Mouse (Mus musculus) midbrain, embryonic 11.5 days (tissue): ENCODE measurements at regions not wholly inside any gene's neighbourhood (a gene's known extent, or its start where the extent isn't known, plus 50 kb on each side); places are given as distances from the start of the nearest gene placed in this dataset.
"Not testable (repeated sequence)": the region's sequence is repeated elsewhere in the genome, so short reads cannot be mapped to it uniquely, and the experiment has no call there.

Source experiments
- ATAC-seq: fragments of 200-750 bp; cut with Nextera tagmentation; 2 replicates; pipeline ENCODE4 v1.8.0; 2017; ENCODE audit warnings: moderate TSS enrichment, moderate library complexity; ENCODE audit not compliant: low FRiP score
- DNase-seq: peaks from one replicate; pipeline ENCODE4 v3.0.0; 2015; ENCODE audit warnings: low spot score; ENCODE audit errors: missing footprints
- H3K27ac ChIP-seq: fragments of 300-500 bp; sonication (generic); 2 replicates; pipeline ENCODE4 v1.5.1; 2014; ENCODE audit warnings: low read depth, low read length
- H3K27me3 ChIP-seq: fragments of 300-500 bp; sonication (generic); 2 replicates; pipeline ENCODE4 v1.6.1; 2014; ENCODE audit warnings: mild to moderate bottlenecking, low read length, moderate library complexity, mixed read lengths; ENCODE audit not compliant: control insufficient read depth, insufficient read depth
- H3K36me3 ChIP-seq: fragments of 300-500 bp; sonication (generic); 2 replicates; pipeline ENCODE4 v1.6.1; 2014; ENCODE audit warnings: mild to moderate bottlenecking, low read length, moderate library complexity, mixed read lengths; ENCODE audit not compliant: control insufficient read depth, insufficient read depth
- H3K4me1 ChIP-seq: fragments of 300-500 bp; sonication (generic); 2 replicates; pipeline ENCODE4 v1.6.1; 2014; ENCODE audit warnings: low read length; ENCODE audit not compliant: control insufficient read depth, insufficient read depth
- H3K4me2 ChIP-seq: fragments of 300-500 bp; sonication (generic); 2 replicates; pipeline ENCODE4 v1.6.1; 2014; ENCODE audit warnings: mild to moderate bottlenecking, moderate library complexity
- H3K4me3 ChIP-seq: fragments of 300-500 bp; sonication (generic); 2 replicates; pipeline ENCODE4 v1.5.1; 2014; ENCODE audit warnings: low read depth, low read length
- H3K9ac ChIP-seq: fragments of 300-500 bp; sonication (generic); 2 replicates; pipeline ENCODE4 v1.6.1; 2014; ENCODE audit warnings: low read length
- H3K9me3 ChIP-seq: fragments of 300-500 bp; sonication (generic); 2 replicates; pipeline ENCODE4 v1.6.1; 2016; ENCODE audit warnings: low read length; ENCODE audit not compliant: control insufficient read depth
- WGBS: fragments of 180-500 bp; shearing (Covaris S2); extraction: QIAGEN DNeasy Blood & Tissue Kit; methylation state at CpG from one replicate; pipeline ENCODE4 v1.1.7; 2014; 5-methylcytosine and 5-hydroxymethylcytosine counted together

- ATAC-seq, result peak; percentile 95
- not testable (repeated sequence) for H3K36me3 ChIP-seq, H3K27ac ChIP-seq, DNase-seq, H3K27me3 ChIP-seq, H3K4me3 ChIP-seq, H3K4me2 ChIP-seq, H3K4me1 ChIP-seq, H3K9ac ChIP-seq, H3K9me3 ChIP-seq
- WGBS, result 52% methylated on average over 2 of the region's 3 CpGs
These were observed 476.1 kb upstream of the Olfr161 start for GRCm38 (mm10) chr16:3114473-3115335.

DNA sequence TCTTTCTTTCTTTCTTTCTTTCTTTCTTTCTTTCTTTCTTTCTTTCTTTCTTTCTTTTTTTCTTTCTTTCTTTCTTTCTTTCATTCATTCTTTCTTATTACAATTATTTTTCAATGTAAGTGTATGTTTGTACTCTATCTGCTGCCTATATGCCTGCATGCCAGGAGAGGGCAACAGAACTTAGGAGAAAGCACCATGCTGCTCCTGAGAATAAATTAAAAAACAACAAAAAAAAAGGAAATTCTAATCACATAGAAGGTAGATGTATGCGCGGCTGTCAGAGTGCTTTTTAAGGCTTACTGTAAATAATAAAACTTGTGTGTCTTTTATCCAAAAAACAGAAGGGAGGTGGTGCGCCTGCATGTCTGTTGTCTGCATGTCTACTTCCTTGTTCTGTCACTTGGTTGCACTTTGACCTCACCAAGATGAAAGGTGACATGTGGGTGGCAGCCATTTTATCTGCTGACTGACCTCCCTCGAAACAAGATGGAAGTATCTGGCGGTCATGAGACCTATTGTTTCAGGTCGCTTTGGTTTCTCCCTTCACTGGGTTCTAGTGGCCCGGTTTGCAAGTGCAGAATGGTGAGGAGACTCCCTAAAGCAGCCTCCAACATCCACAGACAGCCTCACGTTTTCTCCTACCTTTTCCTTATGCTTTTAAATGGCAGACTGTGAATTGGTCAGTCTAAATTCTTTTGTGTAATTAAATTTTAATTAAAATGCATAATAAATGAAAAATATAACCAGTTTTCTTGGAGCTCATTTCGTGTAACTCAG lies 475.3 kb upstream of the Olfr161 start:
- DNase-seq (peak; percentile 84), ATAC-seq (peak; percentile 87)
- H3K27ac ChIP-seq, H3K9me3 ChIP-seq, H3K4me2 ChIP-seq, H3K4me1 ChIP-seq, H3K9ac ChIP-seq, H3K36me3 ChIP-seq, H3K27me3 ChIP-seq, H3K4me3 ChIP-seq: not testable (repeated sequence)
- WGBS, result 71% methylated on average over 8 of the region's 9 CpGs

DNA sequence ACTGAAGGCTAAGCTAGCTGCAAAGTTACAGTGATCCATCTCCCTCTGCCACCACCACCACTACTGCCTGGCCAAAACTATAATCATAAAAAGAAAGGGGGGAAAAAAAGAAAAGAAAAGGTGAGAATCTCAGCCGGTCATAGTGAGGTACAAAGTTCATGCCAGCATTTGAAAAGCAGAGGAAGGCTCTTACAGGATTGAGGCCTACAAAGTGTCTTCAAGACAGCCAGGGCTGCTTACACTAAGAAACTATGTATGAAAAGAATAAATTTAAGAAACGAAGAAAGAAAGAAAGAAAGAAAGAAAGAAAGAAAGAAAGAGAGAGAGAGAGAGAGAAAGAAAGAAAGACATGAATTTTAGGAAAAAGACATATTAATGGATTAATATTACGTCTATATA lies 474.7 kb upstream of the Olfr161 start:
- H3K27me3 ChIP-seq, H3K9me3 ChIP-seq, H3K27ac ChIP-seq, ATAC-seq, H3K4me1 ChIP-seq, H3K4me3 ChIP-seq, H3K4me2 ChIP-seq, DNase-seq, H3K36me3 ChIP-seq, H3K9ac ChIP-seq: not testable (repeated sequence)
- 80% methylated on average over 2 of the region's 3 CpGs for WGBS

GRCm38 (mm10) chr16:3121216-3121615 lies 469.6 kb upstream of the Olfr161 start:
- not testable (repeated sequence) for H3K9ac ChIP-seq, H3K27me3 ChIP-seq, H3K4me2 ChIP-seq, ATAC-seq, H3K9me3 ChIP-seq, H3K4me1 ChIP-seq, H3K36me3 ChIP-seq, DNase-seq, H3K4me3 ChIP-seq, H3K27ac ChIP-seq

- H3K4me3 ChIP-seq, H3K4me2 ChIP-seq, H3K36me3 ChIP-seq, DNase-seq, H3K9me3 ChIP-seq, H3K27me3 ChIP-seq, H3K4me1 ChIP-seq, H3K27ac ChIP-seq, H3K9ac ChIP-seq: not testable (repeated sequence)
- ATAC-seq, result peak; percentile 17; the same call in 1 of the 2 replicates
- 48% methylated on average over 4 of the region's 6 CpGs for WGBS
These were observed 468.5 kb upstream of the Olfr161 start for GRCm38 (mm10) chr16:3122145-3122860.

DNA sequence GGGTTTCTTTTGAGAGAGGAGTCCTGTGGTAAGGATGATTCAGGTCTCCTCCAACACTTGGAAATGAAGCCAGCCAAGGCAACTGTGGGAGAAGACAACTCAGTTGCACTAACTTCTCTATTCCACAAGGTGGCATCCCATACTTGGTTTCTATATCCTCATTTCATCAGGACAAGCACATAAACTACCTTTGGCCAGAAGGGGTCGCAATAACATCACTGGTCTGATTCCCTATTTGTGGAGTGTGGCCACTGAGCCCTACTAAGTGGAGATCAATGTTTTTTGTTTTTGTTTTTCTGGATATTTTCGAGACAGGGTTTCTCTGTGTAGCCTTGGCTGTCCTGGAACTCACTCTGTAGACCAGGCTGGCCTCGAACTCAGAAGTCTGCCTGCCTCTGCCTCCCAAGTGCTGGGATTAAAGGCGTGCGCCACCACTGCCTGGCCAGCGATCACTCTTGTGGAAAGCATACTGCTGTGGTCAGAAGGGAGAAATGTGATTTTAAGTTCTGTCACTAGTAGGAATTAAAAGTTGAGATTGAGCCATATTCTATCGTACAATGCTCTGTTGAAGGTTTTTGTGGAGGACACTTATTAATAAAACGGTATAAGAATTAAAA lies 467.9 kb upstream of the Olfr161 start:
- WGBS, result 69% methylated on average over 8 of the region's 8 CpGs

DNA sequence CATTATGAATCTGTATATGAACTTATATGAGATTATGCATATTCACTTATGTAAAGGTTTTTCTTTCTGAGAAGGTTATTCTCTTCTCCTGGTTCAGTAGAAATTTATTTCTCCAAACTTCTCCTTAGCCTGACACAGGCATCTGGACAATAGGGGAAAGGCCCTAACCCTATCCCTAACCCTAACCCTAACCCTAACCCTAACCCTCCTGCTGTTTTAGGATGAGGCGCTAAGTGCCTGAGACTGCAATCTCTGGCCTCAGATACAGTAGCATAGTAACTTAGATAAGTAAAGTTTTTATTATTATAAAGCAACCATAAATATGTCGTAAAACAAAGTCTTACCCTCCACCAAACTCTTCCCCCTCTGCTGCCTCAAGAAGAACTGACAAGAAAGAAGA lies 463.5 kb upstream of the Olfr161 start:
- not testable (repeated sequence) for DNase-seq, H3K36me3 ChIP-seq, H3K27me3 ChIP-seq, H3K9me3 ChIP-seq, H3K4me3 ChIP-seq, H3K4me1 ChIP-seq, H3K9ac ChIP-seq, H3K4me2 ChIP-seq, H3K27ac ChIP-seq
- WGBS, result 32% methylated on average over 2 of the region's 2 CpGs
- ATAC-seq, result 0 out of 2 replicates have a peak, but pooled peaks have one; percentile 62

More for the DNA sequence above, 467.9 kb upstream of the Olfr161 start:
- not testable (repeated sequence) for H3K4me2 ChIP-seq, H3K9me3 ChIP-seq, H3K9ac ChIP-seq, H3K27me3 ChIP-seq, H3K4me1 ChIP-seq, H3K36me3 ChIP-seq, DNase-seq, H3K4me3 ChIP-seq, H3K27ac ChIP-seq
- ATAC-seq, result peak; percentile 59; the same call in 1 of the 2 replicates
